Mouse (Mus musculus) midbrain, postnatal 0 days (tissue): ENCODE results near the gene Spata9. TPM values are rescaled to one million over a fixed set of nuclear protein-coding genes. Genes with fewer than 3 reads are reported as not detected.

ENCODE experiments used
- ATAC-seq: fragments of 200-750 bp; cut with Nextera tagmentation; 2 replicates; pipeline ENCODE4 v1.8.0; 2017; ENCODE audit warnings: moderate number of reproducible peaks, mild to moderate bottlenecking, moderate TSS enrichment, moderate library complexity; ENCODE audit not compliant: low FRiP score
- DNase-seq: peaks from one replicate; pipeline ENCODE4 v3.0.0-alpha.2; 2015; ENCODE audit warnings: low spot score
- H3K27ac ChIP-seq: fragments of 300-500 bp; sonication (generic); 2 replicates; pipeline ENCODE4 v1.5.1; 2014; ENCODE audit warnings: low read depth, mild to moderate bottlenecking, low read length, mixed read lengths
- H3K27me3 ChIP-seq: fragments of 300-500 bp; sonication (generic); 2 replicates; pipeline ENCODE4 v1.6.1; 2014; ENCODE audit warnings: low read length, control low read depth, mixed read lengths; ENCODE audit not compliant: insufficient read depth
- H3K36me3 ChIP-seq: fragments of 300-500 bp; sonication (generic); 2 replicates; pipeline ENCODE4 v1.6.1; 2014; ENCODE audit warnings: low read length, control low read depth, mixed read lengths; ENCODE audit not compliant: insufficient read depth
- H3K4me1 ChIP-seq: fragments of 300-500 bp; sonication (generic); 2 replicates; pipeline ENCODE4 v1.6.1; 2014; ENCODE audit warnings: mild to moderate bottlenecking, control low read depth, antibody characterized with exemption, low read length, mixed read lengths; ENCODE audit not compliant: insufficient read depth
- H3K4me2 ChIP-seq: fragments of 300-500 bp; sonication (generic); 2 replicates; pipeline ENCODE4 v1.6.1; 2014; ENCODE audit warnings: low read depth, mild to moderate bottlenecking, low read length, mixed read lengths; ENCODE audit not compliant: poor library complexity, severe bottlenecking
- H3K4me3 ChIP-seq: fragments of 300-500 bp; sonication (generic); 2 replicates; pipeline ENCODE4 v1.5.1; 2014; ENCODE audit warnings: low read depth, mild to moderate bottlenecking, low read length, moderate library complexity
- H3K9ac ChIP-seq: fragments of 300-500 bp; sonication (generic); replicated peaks from 2 replicates; pipeline ENCODE4 v1.6.1; 2014; ENCODE audit warnings: mild to moderate bottlenecking, low read length, moderate library complexity, mixed read lengths; ENCODE audit not compliant: poor library complexity, severe bottlenecking
- H3K9me3 ChIP-seq: fragments of 300-500 bp; sonication (generic); 2 replicates; pipeline ENCODE4 v1.6.1; 2016; ENCODE audit warnings: low read length, control low read depth
- CTCF ChIP-seq: IDR thresholded peaks from 2 replicates; pipeline ENCODE4 v1.5.1; 2016; ENCODE audit warnings: antibody characterized with exemption, mild to moderate bottlenecking
- WGBS: fragments of 180-500 bp; shearing (Covaris S2); extraction: QIAGEN DNeasy Blood & Tissue Kit; methylation state at CpG from one replicate; pipeline ENCODE4 v1.1.7; 2014; 5-methylcytosine and 5-hydroxymethylcytosine counted together
- polyA plus RNA-seq: library from polyadenylated mRNA; unstranded; fragments of >200 nt; fragmentation: Nextera tagmentation; extraction: Ambion mirVana; gene quantifications from 2 replicates; pipeline ENCODE4 v1.2.1, GENCODE M21; 2015
- total RNA-seq: library from RNA; depleted of rRNA; stranded (reverse); fragments of >200 nt; gene quantifications from 2 replicates; pipeline ENCODE4 v1.2.3, GENCODE M21; 2014; rRNA removed

Spata9 gene
- total and polyA plus RNA-seq, 2 experiments from 2014 or later: 0.49 to 4.7 TPM

GRCm38 (mm10) chr13:76024588-76024987, 57.6 kb downstream of the Spata9 start:
- no peaks in the 10 kb centered on the region for H3K36me3 ChIP-seq
- ATAC-seq (no peak), DNase-seq (no peak)
- no peak for TF ChIP-seq CTCF
- no peak overlapping the region for H3K27ac ChIP-seq
- H3K27me3 ChIP-seq: no peaks in the 10 kb centered on the region
- no peaks in the 10 kb centered on the region for H3K4me1 ChIP-seq
- H3K9me3 ChIP-seq: no peaks in the 10 kb centered on the region
- H3K4me2 ChIP-seq: no peak overlapping the region
- H3K9ac ChIP-seq: no peak overlapping the region
- no peak overlapping the region for H3K4me3 ChIP-seq
- WGBS: 84% methylated on average over 3 of the region's 3 CpGs

- Histone ChIP-seq H3K4me2 (no peak overlapping the region), H3K9me3 (no peaks in the 10 kb centered on the region), H3K9ac (no peak overlapping the region), H3K4me3 (no peak overlapping the region), H3K4me1 (no peaks in the 10 kb centered on the region), H3K27me3 (no peaks in the 10 kb centered on the region), H3K27ac (no peak overlapping the region), H3K36me3 (no peaks in the 10 kb centered on the region)
- DNase-seq (no peak), ATAC-seq (no peak)
- TF ChIP-seq CTCF: no peak
- 72% methylated on average over 1 of the region's 1 CpGs for WGBS
These were observed 75.5 kb downstream of the Spata9 start for GRCm38 (mm10) chr13:76042455-76042854.

- DNase-seq: no peak
- Histone ChIP-seq H3K27me3 (no peaks in the 10 kb centered on the region), H3K27ac (no peak overlapping the region), H3K9me3 (no peaks in the 10 kb centered on the region), H3K36me3 (no peaks in the 10 kb centered on the region), H3K9ac (no peak overlapping the region), H3K4me3 (no peak overlapping the region), H3K4me1 (no peaks in the 10 kb centered on the region), H3K4me2 (no peak overlapping the region)
- no peak for TF ChIP-seq CTCF
- ATAC-seq: no peak
These were observed 78.0 kb downstream of the Spata9 start for GRCm38 (mm10) chr13:76044971-76045370.

Other genes with a start within 250 kb of the Spata9 start
- 61.7 and 66.3 TPM in 2 replicates for gene Glrx, start 127.3 kb upstream of the Spata9 start, total RNA-seq
- 69.3 and 71.4 TPM in 2 replicates for gene Glrx, start 127.3 kb upstream of the Spata9 start, polyA plus RNA-seq
- gene Rhobtb3, start 23.2 kb upstream of the Spata9 start, total RNA-seq: 31.7 and 67.6 TPM in 2 replicates
- gene Rhobtb3, start 23.2 kb upstream of the Spata9 start, polyA plus RNA-seq: 11.6 and 12.1 TPM in 2 replicates
- 16.7 and 18.7 TPM in 2 replicates for gene Rfesd, start 51.6 kb downstream of the Spata9 start, total RNA-seq
- 25.4 and 25.5 TPM in 2 replicates for gene Rfesd, start 51.6 kb downstream of the Spata9 start, polyA plus RNA-seq
- 3.2 and 3.7 TPM in 2 replicates for gene Gpr150, start 89.8 kb downstream of the Spata9 start, total RNA-seq
- 3.1 and 3.5 TPM in 2 replicates for gene Gpr150, start 89.8 kb downstream of the Spata9 start, polyA plus RNA-seq
- 6.6 and 9.3 TPM in 2 replicates for gene Arsk, start 131.5 kb downstream of the Spata9 start, total RNA-seq
- 3.9 and 4.8 TPM in 2 replicates for gene Arsk, start 131.5 kb downstream of the Spata9 start, polyA plus RNA-seq
- 14.4 and 16.3 TPM in 2 replicates for gene Ttc37, start 131.6 kb downstream of the Spata9 start, total RNA-seq
- gene Ttc37, start 131.6 kb downstream of the Spata9 start, polyA plus RNA-seq: 4.7 and 6.5 TPM in 2 replicates